Mouse (Mus musculus) thymus, adult 2 months (tissue): ENCODE results near the gene Gm20388. TPM values are rescaled to one million over a fixed set of nuclear protein-coding genes. Genes with fewer than 3 reads are reported as not detected.
"Not testable (repeated sequence)": the region's sequence is repeated elsewhere in the genome, so short reads cannot be mapped to it uniquely, and the experiment has no call there.

Experiments used
- DNase-seq: peaks from one replicate; pipeline ENCODE4 v3.0.0; 2021
- H3K27ac ChIP-seq: fragments of 200-500 bp; 2 replicates; pipeline ENCODE4 v1.5.1; 2012; ENCODE audit warnings: low read length, control low read depth; ENCODE audit not compliant: control insufficient read depth, insufficient read depth
- H3K27me3 ChIP-seq: fragments of 200-500 bp; 2 replicates; pipeline ENCODE4 v1.6.1; 2012; ENCODE audit warnings: mild to moderate bottlenecking, low read length, moderate library complexity, mixed read lengths; ENCODE audit not compliant: control insufficient read depth, insufficient read depth
- H3K36me3 ChIP-seq: fragments of 200-500 bp; 2 replicates; pipeline ENCODE4 v1.6.1; 2012; ENCODE audit warnings: mild to moderate bottlenecking, low read length, moderate library complexity; ENCODE audit not compliant: control insufficient read depth, insufficient read depth
- H3K4me1 ChIP-seq: fragments of 200-500 bp; replicated peaks from 2 replicates; pipeline ENCODE4 v1.6.1; 2012; ENCODE audit warnings: low read length; ENCODE audit not compliant: control insufficient read depth, insufficient read depth
- H3K4me3 ChIP-seq: fragments of 200-500 bp; 2 replicates; pipeline ENCODE4 v1.5.1; 2012; ENCODE audit warnings: mild to moderate bottlenecking, low read length, control low read depth, moderate library complexity; ENCODE audit not compliant: control insufficient read depth, insufficient read depth
- CTCF ChIP-seq: fragments of 200-500 bp; IDR thresholded peaks from 2 replicates; pipeline ENCODE4 v1.5.1; 2012; ENCODE audit warnings: mild to moderate bottlenecking, control low read depth, low read length, moderate library complexity, borderline replicate concordance; ENCODE audit not compliant: control insufficient read depth, poor library complexity, insufficient read depth; ENCODE audit errors: extremely low read depth
- POLR2A ChIP-seq: fragments of 200-500 bp; IDR thresholded peaks from 2 replicates; pipeline ENCODE4 v1.6.1; 2012; ENCODE audit warnings: mild to moderate bottlenecking, low read length, control low read depth, moderate library complexity; ENCODE audit not compliant: control insufficient read depth, poor library complexity, insufficient read depth; ENCODE audit errors: extremely low read depth
- WGBS: fragments of 180-500 bp; shearing (Covaris S2); methylation state at CpG from one replicate; pipeline ENCODE4 v1.1.7; 2018; 5-methylcytosine and 5-hydroxymethylcytosine counted together
- polyA plus RNA-seq: library from polyadenylated mRNA; depleted of rRNA; stranded (reverse); fragments of >200 nt; gene quantifications from 2 replicates; pipeline ENCODE4 v1.2.3, GENCODE M21; 2012

The Gm20388 gene
- polyA plus RNA-seq, 1 experiment = 103 TPM

DNA sequence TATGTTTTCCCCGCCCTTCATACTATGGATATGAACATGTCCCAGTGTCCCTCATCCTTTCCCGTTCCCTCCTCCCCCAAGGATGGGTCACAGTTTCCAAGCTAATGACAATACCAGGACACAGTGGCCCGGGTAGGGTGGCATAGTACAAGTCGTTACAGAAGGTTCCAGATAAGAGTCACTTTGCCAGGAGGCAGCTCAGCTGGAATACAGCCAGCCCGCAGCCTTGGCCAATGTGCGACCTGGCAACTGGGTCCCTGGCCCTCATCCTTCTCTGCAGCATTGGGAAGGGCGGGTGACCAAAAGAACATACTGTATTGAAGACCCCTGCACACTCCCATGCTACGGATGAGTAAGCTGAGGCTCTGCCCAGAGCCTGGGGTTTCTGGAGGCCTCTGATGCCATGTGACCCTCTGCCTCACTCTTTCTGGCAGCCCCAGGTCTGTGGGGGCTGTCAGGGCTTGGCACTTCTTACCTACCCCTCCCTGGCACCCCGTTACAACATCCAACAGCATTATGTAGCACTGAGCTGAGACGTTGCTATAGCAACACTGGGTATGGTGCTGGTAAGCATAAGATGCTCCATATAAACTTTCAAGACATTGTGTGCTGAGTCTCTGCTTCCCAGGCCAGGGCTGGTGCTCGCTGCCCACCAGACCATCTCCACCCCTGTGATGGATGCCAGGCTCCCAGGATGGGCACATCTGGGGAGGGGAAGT is 418.5 kb downstream of the Gm20388 start:
- H3K36me3 ChIP-seq = no peaks in the 10 kb centered on the region
- WGBS = 95% methylated on average over 11 of the region's 11 CpGs
- peaks cover 16% of the 10 kb centered on the region for H3K4me1 ChIP-seq
- H3K27me3 ChIP-seq = no peaks in the 10 kb centered on the region
- H3K4me3 ChIP-seq = no peak overlapping the region
- TF ChIP-seq CTCF = no peak
- no peak for TF ChIP-seq POLR2A
- DNase-seq = no peak
- H3K27ac ChIP-seq = no peak overlapping the region

DNA sequence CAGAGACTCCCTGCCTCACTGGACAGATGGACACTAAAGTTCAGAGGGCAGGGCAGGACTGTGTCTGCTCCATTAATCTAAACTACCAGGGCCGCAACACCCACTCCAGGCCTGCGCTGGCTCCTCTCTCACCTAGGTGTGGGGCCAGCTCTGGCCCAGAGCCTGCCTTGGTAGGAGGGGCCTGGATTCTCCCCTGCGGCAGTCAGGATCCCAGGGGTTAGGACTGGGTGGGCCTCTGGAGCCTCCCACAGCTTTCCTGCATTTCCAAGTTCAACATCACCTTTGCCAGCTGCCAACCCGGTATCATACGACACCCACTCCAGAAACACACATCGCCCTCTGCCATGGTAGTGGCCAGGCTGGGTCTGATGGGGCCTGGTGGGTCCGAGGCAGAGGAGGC is 420.4 kb downstream of the Gm20388 start:
- 96% methylated on average over 7 of the region's 7 CpGs for WGBS
- Histone ChIP-seq H3K27me3 (no peaks in the 10 kb centered on the region), H3K27ac (no peak overlapping the region), H3K4me1 (peaks cover 32% of the 10 kb centered on the region), H3K36me3 (no peaks in the 10 kb centered on the region), H3K4me3 (no peak overlapping the region)
- TF ChIP-seq POLR2A (no peak), CTCF (no peak)
- DNase-seq = no peak

DNA sequence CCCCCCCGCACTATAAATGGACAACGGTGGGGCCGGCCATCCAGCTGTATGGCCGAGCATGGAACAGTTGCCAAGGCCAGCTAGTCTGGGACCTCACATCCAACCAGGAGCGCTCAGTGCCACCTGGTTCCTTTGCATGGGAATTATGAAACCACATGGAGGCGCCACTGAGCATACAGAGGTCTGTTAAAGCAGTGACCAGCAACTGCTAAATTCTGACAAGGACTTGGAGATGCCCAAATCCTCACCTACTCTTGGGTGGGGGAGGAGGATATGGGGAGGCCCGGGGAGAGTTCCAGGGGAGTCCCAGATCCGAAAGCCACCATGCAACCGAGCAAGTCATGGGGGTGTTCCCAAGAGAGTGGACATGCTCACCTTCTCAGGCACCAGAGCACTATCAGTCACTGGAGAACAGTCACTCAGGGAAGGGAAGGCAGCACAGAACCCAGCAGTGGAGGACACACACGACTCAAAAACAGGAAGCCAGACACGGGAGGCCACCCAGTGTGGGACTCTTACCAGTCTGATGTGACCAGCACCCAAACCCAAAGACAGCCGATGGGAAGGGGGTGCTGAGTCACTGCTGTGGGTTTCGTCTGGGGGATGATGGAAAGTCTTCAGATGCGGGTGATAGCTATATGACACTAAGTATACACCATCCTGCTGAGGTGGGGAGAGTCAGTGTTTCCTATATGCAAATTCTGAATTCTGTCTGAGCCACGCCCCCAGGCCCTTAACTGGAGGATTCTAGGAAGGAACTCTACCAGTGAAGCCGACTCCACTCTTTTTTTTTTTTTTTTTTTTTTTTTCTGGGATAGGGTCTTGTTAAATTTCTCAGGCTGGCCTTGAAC is 422.0 kb downstream of the Gm20388 start:
- TF ChIP-seq POLR2A (no peak), CTCF (no peak)
- H3K4me1 ChIP-seq = peaks cover 44% of the 10 kb centered on the region
- no peak overlapping the region for H3K4me3 ChIP-seq
- 14% methylated on average over 16 of the region's 16 CpGs for WGBS
- no peaks in the 10 kb centered on the region for H3K27me3 ChIP-seq
- DNase-seq = no peak
- no peaks in the 10 kb centered on the region for H3K36me3 ChIP-seq
- no peak overlapping the region for H3K27ac ChIP-seq

GRCm38 (mm10) chr8:120333681-120334080 is 423.0 kb downstream of the Gm20388 start:
- Histone ChIP-seq H3K4me1 (peaks cover 44% of the 10 kb centered on the region), H3K27me3 (no peaks in the 10 kb centered on the region), H3K27ac (no peak overlapping the region), H3K4me3 (no peak overlapping the region), H3K36me3 (no peaks in the 10 kb centered on the region)
- no peak for DNase-seq
- TF ChIP-seq CTCF (no peak), POLR2A (no peak)
- 90% methylated on average over 4 of the region's 4 CpGs for WGBS

DNA sequence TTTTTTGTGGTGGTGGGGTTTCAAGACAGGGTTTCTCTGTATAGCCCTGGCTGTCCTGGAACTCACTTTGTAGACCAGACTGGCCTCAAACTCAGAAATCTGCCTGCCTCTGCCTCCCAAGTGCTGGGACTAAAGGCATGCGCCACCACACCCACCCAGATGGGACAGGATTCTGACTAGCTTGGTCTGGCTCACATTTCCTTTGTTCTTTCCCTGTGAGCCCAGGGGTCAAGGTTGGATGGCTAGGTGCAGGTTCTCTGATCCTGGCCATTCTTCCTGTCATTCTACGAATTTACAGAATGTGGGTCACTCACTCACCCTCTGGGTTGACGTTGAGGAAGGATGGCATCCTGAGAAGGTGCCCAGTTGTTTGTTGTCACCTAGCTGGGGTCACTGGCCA is 423.6 kb downstream of the Gm20388 start:
- H3K27me3 ChIP-seq, DNase-seq, H3K36me3 ChIP-seq, H3K27ac ChIP-seq, H3K4me3 ChIP-seq: not testable (repeated sequence)
- WGBS = 62% methylated on average over 3 of the region's 3 CpGs
- peaks cover 44% of the 10 kb centered on the region for H3K4me1 ChIP-seq

DNA sequence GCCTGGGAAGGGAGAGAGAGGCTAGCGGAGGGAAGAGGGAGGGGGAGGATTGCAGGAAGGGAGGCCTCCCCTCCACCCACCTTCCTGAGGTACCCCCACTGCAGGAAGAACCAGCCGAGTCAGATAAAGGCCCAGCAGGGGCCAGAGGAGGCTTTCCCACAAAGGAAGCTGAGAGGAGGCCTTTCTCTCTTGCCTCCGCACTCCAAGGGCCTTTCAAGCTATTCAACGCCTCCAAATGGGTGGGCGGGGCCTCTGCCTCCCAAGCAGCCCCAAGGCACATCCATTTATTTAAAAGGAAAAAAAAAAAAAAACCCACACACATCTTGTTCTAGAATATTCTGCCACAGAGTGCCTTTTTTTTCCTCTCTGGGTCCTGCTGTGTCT is 424.2 kb downstream of the Gm20388 start:
- Histone ChIP-seq H3K4me3 (no peak overlapping the region), H3K27ac (no peak overlapping the region), H3K36me3 (no peaks in the 10 kb centered on the region), H3K27me3 (no peaks in the 10 kb centered on the region), H3K4me1 (peaks cover 44% of the 10 kb centered on the region)
- TF ChIP-seq CTCF = no peak
- WGBS = 18% methylated on average over 5 of the region's 5 CpGs
- no peak for DNase-seq
